Mouse (Mus musculus) 416B (cell line): ENCODE measurements at regions not wholly inside any gene's neighbourhood (a gene's known extent, or its start where the extent isn't known, plus 50 kb on each side); places are given as distances from the start of the nearest gene placed in this dataset.

Experiments
- DNase-seq: peaks from one replicate; pipeline ENCODE4 v3.0.0; 2011; ENCODE audit warnings: low read depth

GRCm38 (mm10) chr3:53965142-53965541, 101.5 kb upstream of the Ufm1 start:
- DNase-seq = no peak

- no peak for DNase-seq
These were observed 90.2 kb upstream of the Ufm1 start for GRCm38 (mm10) chr3:53953801-53954200.

- no peak for DNase-seq
These were observed 76.1 kb upstream of the Ufm1 start for GRCm38 (mm10) chr3:53939684-53940189.

GRCm38 (mm10) chr3:53931745-53932144, 68.1 kb upstream of the Ufm1 start:
- no peak for DNase-seq

- no peak for DNase-seq
These were observed 56.3 kb upstream of the Ufm1 start for GRCm38 (mm10) chr3:53919941-53920340.

GRCm38 (mm10) chr3:53919541-53919940, 55.9 kb upstream of the Ufm1 start:
- no peak for DNase-seq

GRCm38 (mm10) chr3:53917960-53918359, 54.3 kb upstream of the Ufm1 start:
- no peak for DNase-seq

- DNase-seq = peak; percentile 2
These were observed 50.5 kb upstream of the Ufm1 start for GRCm38 (mm10) chr3:53913984-53914669.
